Mouse (Mus musculus) megakaryocyte progenitor cell, adult 5-6 weeks (primary cell): ENCODE results near the gene Tlr5. TPM values are rescaled to one million over a fixed set of nuclear protein-coding genes. Genes with fewer than 3 reads are reported as not detected.

ENCODE experiments used
- ATAC-seq: replicated peaks from 2 replicates; pipeline ENCODE4 v1.8.0; 2016; ENCODE audit warnings: mild to moderate bottlenecking, moderate TSS enrichment, inconsistent platforms; ENCODE audit not compliant: poor library complexity
- total RNA-seq, 2 experiments: library from RNA; stranded (forward) in 1 of 2; stranded (reverse) in 1 of 2; fragments of 157-497, 149-512 nt in 1 of 2; fragments of 200-1000 nt in 1 of 2; gene quantifications; 2 replicates each; pipeline versions ENCODE4 v1.2.3 to v1.2.4; 2015 to 2017

The Tlr5 gene
- total RNA-seq, 2 experiments from 2014 or later, result 0.50 to 0.57 TPM

DNA sequence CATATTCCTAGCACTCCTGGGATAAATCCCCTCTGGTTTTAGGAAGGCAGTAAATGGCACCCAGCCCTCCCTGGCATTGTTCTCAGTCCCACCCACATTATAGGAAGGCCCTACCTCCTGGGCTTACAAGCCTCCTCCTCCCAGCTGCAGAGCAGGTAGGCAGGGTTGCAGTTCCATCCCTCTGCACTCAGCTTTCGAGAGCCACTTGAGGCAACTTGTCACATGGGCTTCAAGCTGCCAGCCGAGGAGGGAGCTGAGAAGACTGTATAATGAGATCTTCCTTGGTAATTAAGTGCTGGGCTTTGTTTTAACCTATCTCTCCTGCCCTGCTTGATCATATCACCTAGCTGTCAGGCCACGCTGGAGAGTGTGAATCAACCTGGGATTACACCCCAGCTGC is 1.4 kb upstream of the Tlr5 start:
- ATAC-seq, result no peak

GRCm38 (mm10) chr1:182953667-182954066 is 921 bp upstream of the Tlr5 start:
- ATAC-seq, result peak; percentile 72

DNA sequence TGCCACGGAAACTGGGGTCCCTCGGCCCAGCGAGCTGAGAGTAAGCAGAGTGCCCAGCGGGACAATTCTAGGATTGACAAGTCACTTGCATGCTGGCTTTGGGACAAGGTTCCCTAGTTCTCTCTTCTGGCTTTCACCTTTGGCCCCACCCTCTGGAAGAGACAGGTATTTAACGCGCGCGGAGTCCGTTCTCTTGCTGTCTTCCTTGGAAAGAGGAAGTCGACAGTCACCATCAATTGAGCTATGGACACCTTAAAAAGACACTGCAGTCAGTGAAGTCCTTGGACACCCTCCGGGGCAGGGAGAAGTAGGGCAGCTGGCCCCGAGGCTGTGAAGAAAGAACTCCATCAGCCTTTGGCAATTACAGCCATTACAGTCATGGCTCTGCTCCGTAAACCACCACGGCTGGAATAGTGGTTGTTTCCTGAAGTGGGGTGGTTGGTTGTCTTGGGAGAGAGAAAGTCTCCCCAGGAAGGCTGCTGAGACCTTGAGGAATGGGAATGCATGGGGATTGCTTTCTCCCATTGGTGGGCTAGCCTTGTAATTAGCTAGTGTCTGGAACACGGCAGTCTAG is 546 bp downstream of the Tlr5 start:
- ATAC-seq, result peak; percentile 25; the same call in 1 of the 2 replicates

DNA sequence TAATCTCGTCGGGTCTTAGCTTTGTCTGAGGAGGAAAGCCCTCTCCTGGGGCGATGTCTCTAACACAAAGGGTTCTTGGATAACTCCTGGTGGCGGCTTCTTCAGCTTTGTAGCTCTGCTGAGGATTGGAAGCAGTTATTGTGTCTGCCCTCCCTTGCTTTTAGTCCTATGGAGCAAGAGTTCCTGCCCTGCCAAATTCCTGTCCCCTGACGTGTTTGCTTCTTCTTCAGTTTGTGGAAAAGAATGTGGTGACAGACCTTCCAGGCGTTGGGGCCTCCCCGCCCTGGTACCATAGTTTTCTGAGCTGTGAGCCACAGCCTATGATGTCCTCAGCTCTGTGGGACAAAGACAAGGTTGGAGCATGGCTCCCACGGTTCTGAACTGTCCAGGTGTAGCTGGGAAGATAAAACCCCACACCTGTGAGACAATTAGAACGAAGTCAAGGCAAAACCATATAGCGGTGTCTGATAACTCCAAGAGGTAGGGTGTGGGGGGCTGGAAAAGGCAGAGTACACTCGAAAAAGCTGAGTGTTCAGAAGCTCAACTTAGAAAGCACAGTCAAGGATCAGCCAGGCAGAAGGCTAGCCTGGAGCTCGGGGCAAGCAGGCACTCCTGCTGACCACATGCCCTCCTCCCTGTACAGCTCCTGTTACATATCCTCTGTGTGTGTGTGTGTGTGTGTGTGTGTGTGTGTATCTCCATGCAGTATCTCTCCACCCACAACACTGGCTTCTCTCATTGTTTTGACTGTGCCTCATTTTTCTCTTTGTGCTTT is 1.8 kb downstream of the Tlr5 start:
- ATAC-seq, result no peak

DNA sequence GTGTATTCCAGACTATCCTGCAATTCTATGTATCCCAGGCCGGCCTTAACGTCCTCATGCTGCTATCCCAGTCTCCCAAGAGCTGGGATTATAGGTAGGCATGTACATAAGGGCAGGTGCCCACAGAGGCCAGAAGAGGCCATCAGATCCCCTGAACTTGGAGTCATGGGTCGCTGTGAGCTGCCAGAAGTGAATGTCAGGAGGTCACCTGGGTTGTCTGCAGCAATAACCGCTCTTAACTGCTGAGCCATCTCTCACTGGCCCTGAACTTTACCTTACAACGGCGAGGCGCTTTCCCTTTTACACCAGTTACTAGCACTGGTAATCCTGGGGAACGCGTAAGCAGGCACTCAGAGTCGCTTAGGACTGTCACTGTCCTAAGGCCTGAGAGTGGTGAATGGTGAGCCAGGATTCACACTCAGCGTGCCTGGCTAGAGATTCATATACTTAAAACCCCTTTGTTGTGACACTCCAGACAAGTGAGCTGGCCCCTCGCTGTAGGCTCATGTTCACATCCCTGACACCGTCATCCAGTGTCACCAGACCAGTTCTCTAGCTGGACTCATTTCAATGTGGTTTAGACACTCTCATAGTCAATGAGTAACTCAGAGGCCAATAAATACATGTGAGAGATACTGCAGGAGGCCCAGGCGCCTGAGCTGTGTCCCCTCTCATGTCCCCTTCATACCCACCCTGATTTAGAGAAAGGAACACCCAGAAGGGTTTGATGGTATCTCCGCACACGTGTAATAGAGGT is 2.6 kb downstream of the Tlr5 start:
- no peak for ATAC-seq

GRCm38 (mm10) chr1:182957826-182958544 is 3.4 kb downstream of the Tlr5 start:
- no peak for ATAC-seq

DNA sequence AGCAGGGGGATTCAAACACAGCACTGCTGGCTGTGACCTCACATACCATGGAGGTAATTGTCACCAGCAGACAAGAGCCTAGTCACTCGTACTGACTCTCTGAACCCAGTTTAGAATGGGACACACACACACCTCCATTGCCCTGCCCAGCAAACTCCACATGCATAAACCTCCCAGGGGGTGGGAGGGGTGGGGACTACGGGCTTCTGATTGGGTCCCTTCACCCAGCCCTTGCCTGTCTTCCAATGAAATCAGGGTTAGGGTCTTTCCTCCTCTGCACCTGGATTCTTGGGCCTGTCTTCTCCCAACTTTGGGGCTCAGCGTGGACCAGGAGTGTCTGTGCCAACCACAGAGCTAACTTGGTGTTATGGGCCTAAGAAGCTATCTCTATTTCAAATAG is 4.2 kb downstream of the Tlr5 start:
- no peak for ATAC-seq

DNA sequence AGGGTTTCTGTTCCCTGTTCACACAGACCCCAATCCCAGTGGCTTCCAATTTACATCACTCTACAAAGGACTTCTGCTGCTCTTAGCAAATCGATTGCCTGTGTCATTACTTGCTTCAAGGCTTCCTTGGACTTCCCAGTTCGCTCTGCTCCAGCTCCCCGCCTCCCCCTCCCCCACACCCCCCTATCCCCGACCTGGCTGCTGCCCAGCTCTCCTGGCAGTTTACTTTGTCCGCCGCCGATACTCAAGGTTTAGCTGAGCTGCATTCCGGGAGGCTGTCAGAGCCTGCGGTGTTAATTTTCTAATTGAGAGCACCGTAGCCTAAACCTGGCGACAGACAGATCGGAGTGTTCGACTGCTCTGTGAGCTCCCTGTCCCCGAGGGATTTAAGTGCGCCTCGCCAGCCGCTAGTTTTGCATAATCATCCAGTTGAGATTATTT is 4.7 kb downstream of the Tlr5 start:
- ATAC-seq, result no peak

- peak; percentile 91 for ATAC-seq
These were observed 5.3 kb downstream of the Tlr5 start for GRCm38 (mm10) chr1:182959811-182960455.

GRCm38 (mm10) chr1:182961076-182961475 is 6.5 kb downstream of the Tlr5 start:
- no peak for ATAC-seq

GRCm38 (mm10) chr1:182963329-182963728 is 8.7 kb downstream of the Tlr5 start:
- ATAC-seq, result no peak

DNA sequence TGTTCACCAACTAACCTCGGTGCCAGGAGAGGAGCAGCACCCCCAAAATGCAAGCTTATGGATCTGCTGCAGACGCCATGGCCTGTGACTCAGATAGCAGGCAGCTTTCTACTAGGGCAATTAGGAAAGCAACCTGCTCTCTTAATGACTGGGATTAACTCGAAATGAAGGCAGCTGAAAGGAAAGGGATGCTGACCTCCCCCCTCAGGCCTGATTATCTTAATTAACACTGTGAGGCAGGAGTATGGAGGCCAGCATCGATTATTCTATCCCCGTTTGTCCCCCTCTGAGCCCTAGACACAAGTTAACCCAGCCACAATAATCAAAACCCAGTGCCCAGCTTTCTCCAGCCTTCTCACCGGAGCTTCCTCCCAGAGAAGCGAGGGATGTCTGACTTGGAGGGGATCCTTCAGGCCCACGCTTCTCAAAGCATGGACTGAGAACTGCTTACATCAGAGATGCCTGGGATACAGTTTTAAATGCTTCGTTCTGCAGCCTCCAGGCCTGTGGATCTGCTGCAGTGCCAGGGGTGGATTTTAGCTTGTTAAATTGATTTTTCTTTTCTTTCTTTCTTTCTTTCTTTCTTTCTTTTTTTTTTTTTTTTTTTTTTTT is 10.4 kb downstream of the Tlr5 start:
- no peak for ATAC-seq

DNA sequence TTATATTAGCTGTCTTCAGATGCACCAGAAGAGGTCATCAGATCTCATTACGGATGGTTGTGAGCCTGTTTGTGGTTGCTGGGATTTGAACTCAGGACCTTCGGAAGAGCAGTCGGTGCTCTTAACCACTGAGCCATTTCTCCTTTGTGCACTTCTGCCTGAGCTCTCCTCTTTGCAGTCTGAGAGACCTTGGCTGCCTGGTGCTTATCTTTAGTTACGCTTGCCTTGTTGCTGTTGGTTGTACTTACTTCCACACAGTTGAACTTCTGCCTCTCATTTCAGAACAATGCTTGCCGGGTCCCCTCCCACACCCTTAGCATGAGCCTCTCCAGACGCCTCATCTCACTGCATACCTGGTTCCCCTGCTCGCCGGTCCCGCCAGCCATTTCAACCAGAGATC is 14.1 kb downstream of the Tlr5 start:
- ATAC-seq, result no peak

DNA sequence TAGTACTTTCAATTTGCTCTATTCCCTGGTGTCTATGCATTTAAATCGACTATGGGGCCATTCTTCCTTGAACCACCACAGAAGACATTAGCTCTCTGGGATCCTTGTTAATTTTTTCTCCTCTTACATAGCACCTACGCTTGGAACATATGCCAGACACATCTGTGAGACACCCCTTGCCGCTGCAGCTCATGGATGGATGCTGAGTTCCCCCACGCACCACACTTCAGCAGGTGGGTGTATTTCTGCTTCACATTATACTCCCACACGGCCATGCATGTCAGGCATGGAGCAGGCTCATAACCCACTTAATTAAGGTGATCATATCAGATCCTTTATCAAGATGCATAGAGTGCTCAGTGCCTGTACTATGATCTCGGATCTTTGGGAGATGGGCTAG is 17.7 kb downstream of the Tlr5 start:
- ATAC-seq, result no peak

DNA sequence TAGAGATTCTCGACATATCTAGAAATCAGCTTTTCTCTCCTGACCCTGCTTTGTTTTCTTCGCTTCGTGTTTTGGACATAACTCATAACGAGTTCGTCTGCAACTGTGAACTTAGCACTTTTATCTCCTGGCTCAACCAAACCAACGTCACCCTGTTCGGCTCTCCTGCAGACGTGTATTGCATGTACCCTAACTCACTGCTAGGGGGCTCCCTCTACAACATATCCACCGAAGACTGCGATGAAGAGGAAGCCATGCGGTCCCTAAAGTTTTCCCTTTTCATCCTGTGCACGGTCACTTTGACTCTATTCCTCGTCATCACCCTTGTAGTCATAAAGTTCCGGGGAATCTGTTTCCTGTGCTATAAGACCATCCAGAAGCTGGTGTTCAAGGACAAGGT is 20.2 kb downstream of the Tlr5 start:
- ATAC-seq, result peak; percentile 60

DNA sequence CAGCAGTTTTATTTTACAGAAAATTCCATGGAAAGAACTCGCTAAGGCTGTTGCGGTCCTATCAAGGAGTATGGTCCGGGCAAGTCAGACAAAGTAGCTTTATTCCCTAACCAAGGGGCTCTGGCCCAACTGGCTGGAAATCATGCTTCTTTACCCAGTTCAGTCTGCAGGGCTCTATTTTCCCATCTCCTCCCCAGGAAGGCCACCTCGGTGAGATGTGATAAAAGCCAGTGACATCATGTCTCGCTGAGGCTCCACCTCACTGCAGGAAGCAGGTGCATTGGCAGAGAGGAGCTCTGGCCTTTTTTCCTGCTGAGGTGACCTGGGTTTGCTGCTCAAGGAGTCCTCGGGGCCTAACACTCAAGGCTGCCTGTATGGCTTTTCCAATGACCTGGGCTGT is 26.1 kb downstream of the Tlr5 start:
- ATAC-seq, result no peak

GRCm38 (mm10) chr1:182982995-182983394 is 28.4 kb downstream of the Tlr5 start:
- peak; percentile 100 for ATAC-seq

- ATAC-seq, result no peak; the same call in 1 of the 2 replicates
These were observed 29.0 kb downstream of the Tlr5 start for GRCm38 (mm10) chr1:182983496-182984127.

- no peak for ATAC-seq
These were observed 31.7 kb downstream of the Tlr5 start for GRCm38 (mm10) chr1:182986243-182986642.

DNA sequence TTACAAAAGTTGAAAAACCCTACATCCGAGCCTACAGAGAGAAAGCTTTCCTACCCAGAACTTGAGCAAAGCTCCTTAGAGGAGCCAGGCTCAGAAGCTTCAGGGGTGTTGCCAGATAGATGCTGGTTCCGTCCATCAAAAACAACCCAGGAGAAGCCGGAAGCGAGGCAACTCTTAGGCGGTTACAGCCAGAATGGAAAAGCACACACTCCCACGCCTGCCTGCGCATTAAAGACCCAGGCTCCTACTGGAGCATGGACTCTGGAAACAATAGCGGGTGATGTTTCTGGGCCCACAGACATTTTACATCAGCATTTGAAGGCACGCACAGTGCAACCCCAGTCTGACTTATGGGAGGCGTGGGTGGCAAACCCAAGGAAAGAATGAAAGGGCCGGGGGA is 32.2 kb downstream of the Tlr5 start:
- no peak for ATAC-seq
